Mouse (Mus musculus): ENCODE measurements around the gene Gtf3c2. TPM values are rescaled to one million over a fixed set of nuclear protein-coding genes. Genes with fewer than 3 reads are reported as not detected.
A peak's percentile ranks its signal among the peaks of the same experiment; 100 is the strongest.

Gtf3c2 gene
- 72.4 and 78.2 TPM in 2 replicates for polyA plus RNA-seq (2015; fragmentation: Nextera tagmentation; extraction: Ambion mirVana)

DNA sequence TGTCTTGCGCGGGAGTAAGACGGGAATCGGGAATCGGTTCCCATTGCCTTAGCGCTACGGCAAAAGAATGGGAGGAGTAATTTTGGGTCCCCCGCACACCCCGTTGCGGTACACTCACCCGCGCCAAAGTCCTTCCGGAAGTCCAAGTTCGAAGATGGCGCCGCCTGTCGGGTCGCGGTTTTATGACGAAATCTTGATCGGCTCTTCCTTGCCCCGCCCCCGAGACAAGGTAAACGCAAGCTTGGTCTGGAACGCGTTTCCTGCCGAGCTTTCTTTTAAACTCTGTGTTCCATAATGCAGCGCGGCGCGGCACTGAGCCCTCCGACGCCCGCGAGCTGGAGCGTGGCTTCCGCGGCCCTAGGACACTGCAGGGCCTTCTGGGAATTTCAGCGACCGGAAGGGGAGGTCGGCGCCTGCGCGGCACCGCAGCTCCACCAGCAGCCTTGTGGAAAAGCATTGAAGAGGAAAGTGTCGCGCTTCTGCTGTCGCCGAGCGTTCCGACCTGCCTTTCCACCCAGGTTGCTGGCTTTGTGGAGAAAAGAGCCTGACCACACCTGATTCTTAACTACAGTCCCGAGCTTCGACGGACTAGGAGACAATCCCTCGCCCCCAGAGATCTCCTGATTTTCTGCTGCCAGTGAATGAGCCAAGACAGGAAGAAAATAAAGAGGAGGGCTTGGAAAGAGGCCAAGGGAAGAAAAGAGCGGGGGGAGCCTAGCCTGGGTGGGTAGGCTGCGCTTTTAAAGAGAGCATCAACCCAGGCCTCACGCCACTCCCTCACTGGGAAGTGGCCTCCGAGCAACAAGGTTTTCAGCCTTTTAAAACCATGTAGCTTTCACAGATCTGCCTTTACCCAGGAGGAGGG is at the start of gene Gtf3c2, which contains the start of gene Gm29609:
Gene Gtf3c2 (minus strand): TSS at position 379 of the 865 bp plus-strand sequence.
Gene Gm29609 (minus strand): TSS at position 146 of the 865 bp plus-strand sequence.
- H3K27me3 ChIP-seq (ENCODE audit: control insufficient read depth, insufficient read depth, low read depth, low read length): no peaks in the 10 kb centered on the region
- peaks cover 8% of the 10 kb centered on the region for H3K4me1 ChIP-seq (replicated peaks; ENCODE audit: control insufficient read depth, insufficient read depth, low read length)
- peak within 1 kb of the TSS; percentile 97 for H3K4me3 ChIP-seq (ENCODE audit: low read length)
- H3K36me3 ChIP-seq (ENCODE audit: control insufficient read depth, insufficient read depth, low read length): no peaks in the 10 kb centered on the region
- ATAC-seq (ENCODE audit: low read depth): peak; percentile 98
- under 1% methylated on average over 59 of the region's 59 CpGs for WGBS
- H3K27ac ChIP-seq (ENCODE audit: low read length): peak within 1 kb of the TSS; percentile 100
- peak within 1 kb of the TSS; percentile 87 for H3K4me2 ChIP-seq (ENCODE audit: low read depth, low read length)
- H3K9ac ChIP-seq (ENCODE audit: low read length): peak within 1 kb of the TSS; percentile 82
- no peaks in the 10 kb centered on the region for H3K9me3 ChIP-seq (ENCODE audit: control insufficient read depth, low read length)

DNA sequence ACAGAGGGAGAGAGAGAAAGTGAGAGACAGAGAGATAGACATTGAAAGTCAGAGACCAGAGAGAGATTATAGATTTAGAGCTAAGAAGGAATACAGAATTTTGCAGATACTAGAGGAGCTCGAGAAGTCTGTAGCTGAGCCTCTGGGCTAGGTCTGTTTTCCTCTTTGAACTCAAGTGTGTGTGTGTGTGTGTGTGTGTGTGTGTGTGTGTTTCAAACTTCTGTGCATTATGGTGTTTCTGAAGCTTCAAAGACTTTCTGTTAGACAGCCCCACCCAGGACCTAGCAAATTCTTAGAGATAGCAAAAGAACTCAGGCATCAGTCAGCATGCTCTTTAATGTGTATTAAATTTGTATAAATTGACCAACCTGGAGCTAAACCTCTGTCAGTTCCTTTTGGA is 46.7 kb upstream of the Gtf3c2 start:
- Histone ChIP-seq H3K27me3 (ENCODE audit: control insufficient read depth, insufficient read depth, low read depth, low read length) (no peaks in the 10 kb centered on the region), H3K4me3 (ENCODE audit: low read length) (no peak overlapping the region), H3K4me2 (ENCODE audit: low read depth, low read length) (no peak overlapping the region), H3K4me1 (replicated peaks; ENCODE audit: control insufficient read depth, insufficient read depth, low read length) (no peaks in the 10 kb centered on the region), H3K36me3 (ENCODE audit: control insufficient read depth, insufficient read depth, low read length) (no peaks in the 10 kb centered on the region), H3K9me3 (ENCODE audit: control insufficient read depth, low read length) (no peaks in the 10 kb centered on the region), H3K9ac (ENCODE audit: low read length) (no peak overlapping the region), H3K27ac (ENCODE audit: low read length) (no peak overlapping the region)
- no peak for ATAC-seq (ENCODE audit: low read depth)
- 60% methylated on average over 1 of the region's 1 CpGs for WGBS

DNA sequence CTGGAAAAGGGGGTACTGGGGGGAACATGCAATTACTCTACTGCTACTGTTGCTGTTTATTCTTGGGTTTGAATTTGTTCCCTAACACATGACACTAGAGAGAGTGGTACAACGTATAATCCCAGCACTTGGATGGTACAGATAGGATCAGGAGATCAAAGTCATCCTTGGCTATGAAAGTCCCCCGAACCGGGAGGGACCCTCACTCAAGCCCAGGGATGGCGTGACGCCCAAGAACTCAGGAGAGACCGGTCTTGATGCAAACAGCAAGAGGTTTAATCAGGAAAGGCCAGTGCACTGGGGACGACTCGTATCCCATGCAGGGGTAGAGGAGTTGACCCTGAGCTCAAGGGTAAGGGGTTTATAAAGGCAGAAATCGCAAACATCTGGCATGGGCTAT is 42.8 kb upstream of the Gtf3c2 start:
- Histone ChIP-seq H3K36me3 (ENCODE audit: control insufficient read depth, insufficient read depth, low read length) (no peaks in the 10 kb centered on the region), H3K27me3 (ENCODE audit: control insufficient read depth, insufficient read depth, low read depth, low read length) (no peaks in the 10 kb centered on the region), H3K4me3 (ENCODE audit: low read length) (no peak overlapping the region), H3K9me3 (ENCODE audit: control insufficient read depth, low read length) (no peaks in the 10 kb centered on the region), H3K9ac (ENCODE audit: low read length) (no peak overlapping the region), H3K4me1 (replicated peaks; ENCODE audit: control insufficient read depth, insufficient read depth, low read length) (peaks cover 7% of the 10 kb centered on the region), H3K27ac (ENCODE audit: low read length) (no peak overlapping the region), H3K4me2 (ENCODE audit: low read depth, low read length) (no peak overlapping the region)
- ATAC-seq (ENCODE audit: low read depth): no peak
- 93% methylated on average over 9 of the region's 9 CpGs for WGBS

DNA sequence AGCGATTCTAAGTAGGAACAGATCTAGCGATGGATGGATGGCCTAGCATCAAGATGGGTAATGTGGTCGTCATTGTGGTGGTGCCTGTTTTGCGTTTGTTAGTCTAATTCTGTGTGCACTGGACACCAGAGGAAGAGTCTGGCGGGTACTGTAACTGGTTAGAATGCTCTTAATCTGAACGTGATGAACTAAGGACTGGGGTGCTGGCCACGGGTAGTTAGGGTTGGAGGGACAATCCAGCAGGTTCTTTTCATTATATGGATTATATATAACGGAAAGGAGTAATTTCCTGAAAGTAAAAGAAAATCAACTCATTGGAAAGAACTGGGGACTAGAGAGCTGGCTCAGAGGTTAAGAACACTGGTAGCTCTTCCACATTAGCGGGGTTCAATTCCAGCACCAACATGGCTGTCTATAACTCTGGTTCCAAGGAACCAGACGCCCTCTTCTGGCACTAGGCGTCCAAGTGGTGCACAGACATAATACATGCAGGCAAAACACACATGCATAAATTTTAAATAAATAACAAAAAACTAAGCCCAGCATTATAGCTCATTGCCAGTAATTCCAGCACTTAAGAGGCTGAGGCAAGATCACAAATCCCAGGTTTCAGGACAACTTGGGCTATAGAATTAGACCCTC is 41.5 kb upstream of the Gtf3c2 start:
- H3K9ac ChIP-seq (ENCODE audit: low read length): peak overlapping the region; percentile 72
- H3K27me3 ChIP-seq (ENCODE audit: control insufficient read depth, insufficient read depth, low read depth, low read length): no peaks in the 10 kb centered on the region
- WGBS: 14% methylated on average over 11 of the region's 11 CpGs
- ATAC-seq (ENCODE audit: low read depth): no peak
- peaks cover 10% of the 10 kb centered on the region for H3K4me1 ChIP-seq (replicated peaks; ENCODE audit: control insufficient read depth, insufficient read depth, low read length)
- H3K27ac ChIP-seq (ENCODE audit: low read length): peak overlapping the region; percentile 85
- H3K36me3 ChIP-seq (ENCODE audit: control insufficient read depth, insufficient read depth, low read length): no peaks in the 10 kb centered on the region
- peak overlapping the region; percentile 68 for H3K4me2 ChIP-seq (ENCODE audit: low read depth, low read length)
- no peaks in the 10 kb centered on the region for H3K9me3 ChIP-seq (ENCODE audit: control insufficient read depth, low read length)
- peak overlapping the region; percentile 99 for H3K4me3 ChIP-seq (ENCODE audit: low read length)

DNA sequence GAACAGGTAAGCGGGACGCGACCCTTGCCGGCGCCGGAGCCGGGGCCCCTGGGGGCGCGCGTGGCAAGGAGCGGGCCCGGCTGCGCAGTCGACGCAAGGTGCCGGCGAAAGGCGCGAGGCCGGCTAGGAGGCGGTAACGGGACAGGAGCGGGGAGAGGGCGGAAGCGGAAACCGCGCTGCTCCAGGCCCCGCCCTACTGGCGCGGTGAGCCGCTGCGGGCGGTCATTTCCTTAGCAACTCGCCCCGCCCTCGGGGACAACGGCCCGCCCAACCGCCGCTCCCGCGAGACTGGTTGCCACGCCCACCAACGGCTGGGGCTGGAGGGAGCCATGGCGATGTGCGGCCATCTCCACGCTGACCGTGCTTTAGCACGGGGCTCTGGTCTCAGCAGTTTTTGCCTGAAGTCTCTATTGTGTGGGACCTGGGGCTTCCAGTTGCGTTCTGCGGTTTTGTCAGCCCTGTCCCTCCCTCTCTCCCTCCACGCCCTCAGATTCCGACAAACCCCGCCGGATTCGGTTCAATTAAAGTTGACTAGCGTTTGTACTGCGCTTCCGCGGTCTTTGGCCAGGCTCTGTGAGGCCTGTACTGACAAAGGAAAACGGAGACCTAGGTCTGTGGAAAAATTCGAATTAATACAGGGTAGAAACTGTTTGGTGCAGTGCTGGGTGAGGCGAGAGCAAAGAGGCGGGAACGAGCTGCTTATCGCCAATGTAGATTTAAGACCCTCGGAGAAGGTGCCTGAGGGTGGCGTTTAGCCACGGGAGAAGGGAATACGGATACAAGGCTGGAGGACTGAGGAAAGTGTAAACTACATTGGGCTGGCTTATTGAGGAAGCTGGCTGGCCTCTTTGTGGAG is 40.7 kb upstream of the Gtf3c2 start, which contains the start of gene Ppm1g:
Gene Ppm1g (minus strand): TSS at position 240 of the 856 bp plus-strand sequence.
- peak within 1 kb of the TSS; percentile 76 for H3K4me2 ChIP-seq (ENCODE audit: low read depth, low read length)
- H3K4me3 ChIP-seq (ENCODE audit: low read length): peak within 1 kb of the TSS; percentile 99
- under 1% methylated on average over 65 of the region's 70 CpGs for WGBS
- peak within 1 kb of the TSS; percentile 90 for H3K27ac ChIP-seq (ENCODE audit: low read length)
- H3K27me3 ChIP-seq (ENCODE audit: control insufficient read depth, insufficient read depth, low read depth, low read length): no peaks in the 10 kb centered on the region
- ATAC-seq (ENCODE audit: low read depth): peak; percentile 97
- peak within 1 kb of the TSS; percentile 94 for H3K9ac ChIP-seq (ENCODE audit: low read length)
- H3K36me3 ChIP-seq (ENCODE audit: control insufficient read depth, insufficient read depth, low read length): no peaks in the 10 kb centered on the region
- H3K9me3 ChIP-seq (ENCODE audit: control insufficient read depth, low read length): no peaks in the 10 kb centered on the region
- peaks cover 10% of the 10 kb centered on the region for H3K4me1 ChIP-seq (replicated peaks; ENCODE audit: control insufficient read depth, insufficient read depth, low read length)

DNA sequence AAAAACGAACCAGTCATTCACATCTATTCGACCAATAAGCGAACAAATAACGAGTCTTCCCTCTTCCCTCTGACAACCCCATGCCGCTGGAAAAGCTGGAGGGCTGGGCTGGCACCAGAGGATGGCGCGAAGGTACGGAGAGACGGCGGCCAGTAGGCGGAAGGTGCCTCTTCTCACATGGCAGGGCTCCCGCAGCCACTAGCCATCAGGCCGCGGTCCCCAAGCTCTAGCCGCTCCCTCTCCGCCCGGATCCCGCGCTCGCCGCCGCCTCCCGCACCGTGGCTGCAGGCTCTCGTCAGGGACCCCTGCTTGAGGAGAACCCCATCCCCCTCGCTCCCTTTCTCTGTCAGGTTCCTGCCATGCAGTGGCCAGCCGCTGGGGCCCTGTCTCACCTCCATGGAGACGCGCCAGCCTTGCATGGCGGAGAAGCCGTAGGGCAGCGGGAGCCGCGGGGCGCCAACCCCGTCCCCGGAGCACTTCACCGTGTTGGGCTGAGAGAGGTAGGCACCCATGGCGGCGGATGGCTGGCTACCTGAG is 40.0 kb upstream of the Gtf3c2 start:
- Histone ChIP-seq H3K36me3 (ENCODE audit: control insufficient read depth, insufficient read depth, low read length) (no peaks in the 10 kb centered on the region), H3K4me1 (replicated peaks; ENCODE audit: control insufficient read depth, insufficient read depth, low read length) (peaks cover 10% of the 10 kb centered on the region), H3K27me3 (ENCODE audit: control insufficient read depth, insufficient read depth, low read depth, low read length) (no peaks in the 10 kb centered on the region), H3K4me3 (ENCODE audit: low read length) (peak overlapping the region; percentile 99), H3K9me3 (ENCODE audit: control insufficient read depth, low read length) (no peaks in the 10 kb centered on the region), H3K4me2 (ENCODE audit: low read depth, low read length) (peak overlapping the region; percentile 76), H3K27ac (ENCODE audit: low read length) (peak overlapping the region; percentile 90), H3K9ac (ENCODE audit: low read length) (peak overlapping the region; percentile 94)
- under 1% methylated on average over 32 of the region's 40 CpGs for WGBS
- peak; percentile 34 for ATAC-seq (ENCODE audit: low read depth)

DNA sequence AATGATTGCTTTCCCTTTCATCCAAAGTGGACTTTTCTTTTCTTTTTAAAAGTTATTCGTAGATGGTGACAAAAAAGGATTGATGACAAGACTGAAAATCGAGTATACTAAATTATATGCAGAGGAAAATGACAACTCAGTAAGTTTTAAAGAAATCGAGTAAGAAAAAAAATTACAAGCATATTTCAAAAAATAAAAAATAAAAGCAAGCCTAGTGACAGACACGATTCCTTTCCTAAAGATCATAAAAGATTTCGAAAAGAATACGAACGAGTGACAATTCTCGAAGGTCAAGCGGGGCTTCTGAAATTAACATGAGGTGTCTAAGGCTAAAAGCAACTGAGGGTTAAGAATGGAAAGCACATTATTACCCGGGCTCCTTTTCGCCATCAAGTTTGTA is 39.5 kb upstream of the Gtf3c2 start:
- no peak for ATAC-seq (ENCODE audit: low read depth)
- no peaks in the 10 kb centered on the region for H3K36me3 ChIP-seq (ENCODE audit: control insufficient read depth, insufficient read depth, low read length)
- no peaks in the 10 kb centered on the region for H3K9me3 ChIP-seq (ENCODE audit: control insufficient read depth, low read length)
- no peaks in the 10 kb centered on the region for H3K27me3 ChIP-seq (ENCODE audit: control insufficient read depth, insufficient read depth, low read depth, low read length)
- peak overlapping the region; percentile 76 for H3K4me2 ChIP-seq (ENCODE audit: low read depth, low read length)
- WGBS: under 1% methylated on average over 11 of the region's 11 CpGs
- peak overlapping the region; percentile 99 for H3K4me3 ChIP-seq (ENCODE audit: low read length)
- H3K27ac ChIP-seq (ENCODE audit: low read length): peak overlapping the region; percentile 90
- peak overlapping the region; percentile 94 for H3K9ac ChIP-seq (ENCODE audit: low read length)
- peaks cover 10% of the 10 kb centered on the region for H3K4me1 ChIP-seq (replicated peaks; ENCODE audit: control insufficient read depth, insufficient read depth, low read length)

DNA sequence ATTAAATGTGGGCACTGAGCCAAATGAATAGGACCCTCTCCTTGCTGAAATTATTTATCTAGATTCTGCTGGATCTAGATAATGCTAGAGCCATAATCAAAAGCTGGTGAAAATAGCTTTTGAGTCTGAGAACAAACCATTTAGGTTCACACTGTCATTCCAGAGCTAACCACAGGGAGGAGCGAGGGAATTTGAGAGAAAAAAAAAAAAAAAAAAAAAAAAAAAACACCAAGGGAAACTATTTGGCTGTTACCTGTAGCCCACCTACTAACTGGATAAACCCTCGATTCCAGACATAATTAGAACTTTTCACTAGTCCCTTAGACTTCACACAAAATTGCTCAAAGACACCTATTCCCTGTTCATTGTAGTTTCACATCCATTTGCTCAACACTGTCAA is 39.1 kb upstream of the Gtf3c2 start:
- no peak overlapping the region; the same call in 1 of the 2 replicates for H3K27ac ChIP-seq (ENCODE audit: low read length)
- peak overlapping the region; percentile 43; the same call in 1 of the 2 replicates for H3K9ac ChIP-seq (ENCODE audit: low read length)

More for the DNA sequence above, 39.1 kb upstream of the Gtf3c2 start:
- WGBS: 0% methylated on average over 2 of the region's 2 CpGs
- Histone ChIP-seq H3K9me3 (ENCODE audit: control insufficient read depth, low read length) (no peaks in the 10 kb centered on the region), H3K4me1 (replicated peaks; ENCODE audit: control insufficient read depth, insufficient read depth, low read length) (peaks cover 10% of the 10 kb centered on the region), H3K27me3 (ENCODE audit: control insufficient read depth, insufficient read depth, low read depth, low read length) (no peaks in the 10 kb centered on the region), H3K4me3 (ENCODE audit: low read length) (peak overlapping the region; percentile 43), H3K36me3 (ENCODE audit: control insufficient read depth, insufficient read depth, low read length) (no peaks in the 10 kb centered on the region), H3K4me2 (ENCODE audit: low read depth, low read length) (peak overlapping the region; percentile 76)
- ATAC-seq (ENCODE audit: low read depth): no peak
